Mouse (Mus musculus) skeletal muscle tissue, adult 2 months (tissue): ENCODE data around the gene Grhpr.
A peak's percentile ranks its signal among the peaks of the same experiment; 100 is the strongest.
"Not testable (repeated sequence)": the region's sequence is repeated elsewhere in the genome, so short reads cannot be mapped to it uniquely, and the experiment has no call there.

Experiments used
- DNase-seq: peaks from one replicate; pipeline ENCODE4 v3.0.0-alpha.2; 2012; ENCODE audit warnings: low read depth, low spot score

Grhpr gene

GRCm38 (mm10) chr4:44974331-44974730 is 6.9 kb upstream of the Grhpr start:
- DNase-seq: no peak

- DNase-seq: no peak
These were observed 5.1 kb upstream of the Grhpr start for GRCm38 (mm10) chr4:44976026-44976615.

- DNase-seq: no peak
These were observed 4.1 kb upstream of the Grhpr start for GRCm38 (mm10) chr4:44976921-44977710.

GRCm38 (mm10) chr4:44978175-44978574 is 3.0 kb upstream of the Grhpr start:
- no peak for DNase-seq

- DNase-seq: no peak
These were observed 1.3 kb upstream of the Grhpr start for GRCm38 (mm10) chr4:44979794-44980338.

GRCm38 (mm10) chr4:44981974-44982287 is 736 bp downstream of the Grhpr start:
- no peak for DNase-seq

- DNase-seq: no peak
These were observed 1.4 kb downstream of the Grhpr start for GRCm38 (mm10) chr4:44982440-44983130.

GRCm38 (mm10) chr4:44983131-44983740 is 2.0 kb downstream of the Grhpr start:
- no peak for DNase-seq

- no peak for DNase-seq
These were observed 9.4 kb downstream of the Grhpr start for GRCm38 (mm10) chr4:44990560-44990959.

GRCm38 (mm10) chr4:44992330-44992729 is 11.1 kb downstream of the Grhpr start:
- DNase-seq: not testable (repeated sequence)

- DNase-seq: not testable (repeated sequence)
These were observed 12.0 kb downstream of the Grhpr start for GRCm38 (mm10) chr4:44993179-44993578.

- DNase-seq: no peak
These were observed 12.7 kb downstream of the Grhpr start for GRCm38 (mm10) chr4:44993847-44994246.

GRCm38 (mm10) chr4:44994776-44995175 is 13.6 kb downstream of the Grhpr start:
- DNase-seq: no peak

- no peak for DNase-seq
These were observed 16.9 kb downstream of the Grhpr start for GRCm38 (mm10) chr4:44998071-44998470.

GRCm38 (mm10) chr4:45000001-45000400 is 18.8 kb downstream of the Grhpr start:
- no peak for DNase-seq

- DNase-seq: no peak
These were observed 24.3 kb downstream of the Grhpr start for GRCm38 (mm10) chr4:45005452-45005851.

- no peak for DNase-seq
These were observed 29.7 kb downstream of the Grhpr start for GRCm38 (mm10) chr4:45010806-45011415.

- peak; percentile 49 for DNase-seq
These were observed 30.4 kb downstream of the Grhpr start for GRCm38 (mm10) chr4:45011581-45012104.

- DNase-seq: peak; percentile 100
These were observed 31.1 kb downstream of the Grhpr start, which contains the start of gene Zbtb5 for GRCm38 (mm10) chr4:45012105-45012975. TSS of gene Zbtb5 (minus strand) at chr4:45012412.

GRCm38 (mm10) chr4:45013031-45013431 is 31.8 kb downstream of the Grhpr start:
- DNase-seq: peak; percentile 13
